Mouse (Mus musculus) testis, adult 2 months (tissue): ENCODE data around the gene Hydin.

Experiments
- CTCF ChIP-seq: fragments of 200-500 bp; IDR thresholded peaks from 2 replicates; pipeline ENCODE4 v1.5.1; 2012; ENCODE audit warnings: low read depth, mild to moderate bottlenecking, inconsistent platforms, low read length, moderate library complexity; ENCODE audit not compliant: control insufficient read depth, insufficient read depth, insufficient replicate concordance
- POLR2A ChIP-seq: fragments of 200-500 bp; IDR thresholded peaks from 2 replicates; pipeline ENCODE4 v1.6.1; 2012; ENCODE audit warnings: low read depth, mild to moderate bottlenecking, inconsistent platforms, low read length, moderate library complexity; ENCODE audit not compliant: control insufficient read depth

DNA sequence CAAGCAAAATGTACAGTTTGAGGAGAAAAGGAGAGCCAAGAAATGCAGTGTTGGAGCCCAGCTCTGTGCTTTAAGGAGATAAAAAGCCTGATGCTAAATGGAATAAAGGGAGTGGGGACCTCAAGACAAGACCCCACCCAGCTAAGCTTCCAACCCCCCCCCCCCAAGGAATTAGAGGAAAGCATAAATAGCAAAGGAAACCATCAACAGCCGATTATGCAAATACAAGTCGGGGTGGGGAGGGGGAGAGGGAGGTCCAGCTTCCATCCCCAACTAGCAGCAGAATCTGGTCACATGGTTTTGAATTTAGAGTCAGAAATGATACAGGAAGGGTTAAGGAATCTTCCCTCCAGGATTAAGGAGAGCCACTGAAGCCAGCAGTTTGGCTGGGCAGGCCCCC, 22.2 kb upstream of the Hydin start:
- TF ChIP-seq CTCF (no peak), POLR2A (no peak)
